Mouse (Mus musculus): Measurements from ENCODE around the gene Aoc3. TPM values are rescaled to one million over a fixed set of nuclear protein-coding genes. Genes with fewer than 3 reads are reported as not detected.

Gene Aoc3
- polyA plus RNA-seq (2012; rRNA removed; ENCODE audit: low replicate concordance) = 254 and 817 TPM in 2 replicates

DNA sequence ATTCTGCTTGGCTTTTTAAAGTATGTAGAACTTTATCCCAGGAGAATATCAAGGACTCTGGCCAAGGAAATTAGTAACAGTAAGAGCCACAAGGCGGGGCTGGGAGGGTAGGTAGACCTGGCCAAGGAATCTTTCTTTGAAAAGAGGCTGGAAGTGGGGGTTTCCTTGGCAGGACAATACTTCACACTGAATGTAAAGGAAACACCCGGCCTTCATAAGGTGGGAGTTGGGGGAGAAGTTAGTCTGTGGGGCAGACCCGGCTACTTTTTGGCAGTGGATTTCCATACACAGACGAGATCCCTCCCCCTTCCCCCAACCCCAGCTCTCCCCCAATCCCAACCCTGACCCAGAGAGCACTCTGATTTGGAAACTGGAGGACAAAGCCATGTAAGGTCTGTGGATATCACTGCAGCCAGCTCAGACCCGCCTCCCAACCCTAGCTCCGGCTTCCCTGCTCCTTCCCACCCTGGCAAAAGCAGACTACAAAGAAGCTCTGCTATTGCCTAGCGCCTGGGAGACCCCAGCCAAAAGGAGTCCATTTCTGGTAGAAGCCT is at the start of gene Aoc3:
TSS of gene Aoc3 (plus strand) at position 235 of the 554 bp plus-strand sequence.

GRCm38 (mm10) chr11:101302004-101302798 is 28.2 kb upstream of the Aoc3 start, which contains the start of gene Becn1:
Gene Becn1, minus strand, starts transcription at chr11:101302286.

GRCm38 (mm10) chr11:101315665-101316500 is 14.5 kb upstream of the Aoc3 start, which contains the start of gene Psme3:
Gene Psme3, plus strand, starts transcription at chr11:101316213.

DNA sequence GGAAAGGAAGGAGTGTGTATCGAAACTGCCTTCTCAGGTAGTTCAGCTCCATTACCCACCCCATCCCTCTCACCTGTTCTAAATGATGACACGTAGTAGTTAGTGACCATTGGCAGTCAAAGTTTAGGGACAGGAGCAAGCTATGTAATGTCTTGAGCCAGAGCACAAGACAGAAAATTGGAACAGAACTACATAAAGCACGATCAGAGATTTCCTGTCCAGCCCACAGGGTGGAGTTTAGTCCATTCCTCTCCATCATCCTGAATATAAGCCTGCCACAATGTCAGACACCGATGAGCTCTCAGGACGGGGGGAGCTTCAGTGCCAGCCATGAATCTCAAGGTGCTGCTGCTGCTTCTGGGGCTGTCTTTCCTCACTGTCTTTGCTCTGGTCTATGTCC is 5.6 kb upstream of the Aoc3 start, which contains the start of gene Aoc2:
TSS of gene Aoc2 (plus strand) at position 301 of the 400 bp plus-strand sequence.

DNA sequence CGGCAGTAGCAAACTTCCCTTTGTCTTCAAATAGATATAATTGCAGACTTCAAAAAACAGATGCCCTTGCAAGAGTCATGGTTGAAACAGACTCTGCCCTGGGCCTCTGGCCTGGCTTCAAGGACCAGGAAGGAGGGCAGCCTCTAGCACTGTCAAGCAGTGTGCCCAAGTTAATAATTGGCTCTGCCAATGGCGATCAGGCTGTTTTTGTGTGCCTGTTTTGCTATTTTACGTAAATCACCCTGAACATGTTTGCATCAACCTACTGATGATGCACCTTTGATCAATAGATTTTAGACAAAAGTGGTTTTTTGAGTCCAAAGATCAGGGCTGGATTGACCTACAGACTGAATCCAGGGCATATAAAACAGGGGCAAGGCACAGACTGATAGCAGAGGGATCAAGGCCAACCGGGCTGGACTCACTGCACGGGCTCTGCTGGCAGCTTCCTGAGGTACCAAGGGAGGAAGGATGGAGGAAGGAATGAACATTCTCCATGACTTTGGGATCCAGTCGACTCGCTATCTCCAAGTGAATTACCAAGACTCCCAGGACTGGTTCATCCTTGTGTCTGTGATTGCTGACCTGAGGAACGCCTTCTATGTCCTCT is 37.0 kb downstream of the Aoc3 start, which contains the start of gene G6pc:
TSS of gene G6pc (plus strand) at position 236 of the 610 bp plus-strand sequence.

Other genes with a start within 250 kb of the Aoc3 start
- gene Coasy, start 248.0 kb upstream of the Aoc3 start, polyA plus RNA-seq (2012; rRNA removed; ENCODE audit: low replicate concordance) = 96.2 and 105 TPM in 2 replicates
- gene Mlx, start 243.3 kb upstream of the Aoc3 start, polyA plus RNA-seq (2012; rRNA removed; ENCODE audit: low replicate concordance) = 59.2 and 60.4 TPM in 2 replicates
- 0.95 and 3.9 TPM in 2 replicates for gene Psmc3ip, start 235.2 kb upstream of the Aoc3 start, polyA plus RNA-seq (2012; rRNA removed; ENCODE audit: low replicate concordance)
- 76.7 and 88.6 TPM in 2 replicates for gene Retreg3, start 210.7 kb upstream of the Aoc3 start, polyA plus RNA-seq (2012; rRNA removed; ENCODE audit: low replicate concordance)
- gene Tubg1, start 210.7 kb upstream of the Aoc3 start, polyA plus RNA-seq (2012; rRNA removed; ENCODE audit: low replicate concordance) = 13.8 and 32.5 TPM in 2 replicates
- 1.4 and 5.3 TPM in 2 replicates for gene Tubg2, start 174.7 kb upstream of the Aoc3 start, polyA plus RNA-seq (2012; rRNA removed; ENCODE audit: low replicate concordance)
- gene Cntnap1, start 160.1 kb upstream of the Aoc3 start, polyA plus RNA-seq (2012; rRNA removed; ENCODE audit: low replicate concordance) = 8.3 and 16.6 TPM in 2 replicates
- 30.1 and 55.2 TPM in 2 replicates for gene Plekhh3, start 159.3 kb upstream of the Aoc3 start, polyA plus RNA-seq (2012; rRNA removed; ENCODE audit: low replicate concordance)
- 0.60 and 0.93 TPM in 2 replicates for gene Ccr10, start 155.2 kb upstream of the Aoc3 start, polyA plus RNA-seq (2012; rRNA removed; ENCODE audit: low replicate concordance)
- 44.1 and 55.6 TPM in 2 replicates for gene Ezh1, start 104.1 kb upstream of the Aoc3 start, polyA plus RNA-seq (2012; rRNA removed; ENCODE audit: low replicate concordance)
- 237 and 432 TPM in 2 replicates for gene Ramp2, start 84.6 kb upstream of the Aoc3 start, polyA plus RNA-seq (2012; rRNA removed; ENCODE audit: low replicate concordance)
- gene Vps25, start 76.9 kb upstream of the Aoc3 start, polyA plus RNA-seq (2012; rRNA removed; ENCODE audit: low replicate concordance) = 110 and 112 TPM in 2 replicates
- gene Wnk4, start 70.0 kb upstream of the Aoc3 start, polyA plus RNA-seq (2012; rRNA removed; ENCODE audit: low replicate concordance) = 1.4 and 19.8 TPM in 2 replicates
- 0.07 and 0.19 TPM in 2 replicates for gene Cntd1, start 51.6 kb upstream of the Aoc3 start, polyA plus RNA-seq (2012; rRNA removed; ENCODE audit: low replicate concordance)
- 161 and 167 TPM in 2 replicates for gene Coa3, start 51.5 kb upstream of the Aoc3 start, polyA plus RNA-seq (2012; rRNA removed; ENCODE audit: low replicate concordance)
- 87.7 and 120 TPM in 2 replicates for gene Becn1, start 28.3 kb upstream of the Aoc3 start, polyA plus RNA-seq (2012; rRNA removed; ENCODE audit: low replicate concordance)
- 61.9 and 67.1 TPM in 2 replicates for gene Psme3, start 14.4 kb upstream of the Aoc3 start, polyA plus RNA-seq (2012; rRNA removed; ENCODE audit: low replicate concordance)
- gene Aoc2, start 5.5 kb upstream of the Aoc3 start, polyA plus RNA-seq (2012; rRNA removed; ENCODE audit: low replicate concordance) = 3.9 and 7.4 TPM in 2 replicates
- 0.08 and 0.09 TPM in 2 replicates for gene G6pc, start 37.0 kb downstream of the Aoc3 start, polyA plus RNA-seq (2012; rRNA removed; ENCODE audit: low replicate concordance)
- 29.0 and 32.6 TPM in 2 replicates for gene Aarsd1, start 87.0 kb downstream of the Aoc3 start, polyA plus RNA-seq (2012; rRNA removed; ENCODE audit: low replicate concordance)
- 0.48 and 0.52 TPM in 2 replicates for gene Gm27029, start 94.2 kb downstream of the Aoc3 start, polyA plus RNA-seq (2012; rRNA removed; ENCODE audit: low replicate concordance)
- 15.6 and 20.5 TPM in 2 replicates for gene Rundc1, start 94.5 kb downstream of the Aoc3 start, polyA plus RNA-seq (2012; rRNA removed; ENCODE audit: low replicate concordance)
- gene Ptges3l, start 94.7 kb downstream of the Aoc3 start, polyA plus RNA-seq (2012; rRNA removed; ENCODE audit: low replicate concordance) = 9.3 and 9.4 TPM in 2 replicates
- 318 and 472 TPM in 2 replicates for gene Rpl27, start 111.7 kb downstream of the Aoc3 start, polyA plus RNA-seq (2012; rRNA removed; ENCODE audit: low replicate concordance)
- 66.3 and 93.8 TPM in 2 replicates for gene Ifi35, start 117.8 kb downstream of the Aoc3 start, polyA plus RNA-seq (2012; rRNA removed; ENCODE audit: low replicate concordance)
- gene Rnd2, start 134.4 kb downstream of the Aoc3 start, polyA plus RNA-seq (2012; rRNA removed; ENCODE audit: low replicate concordance) = 16.1 and 16.8 TPM in 2 replicates
- 140 and 206 TPM in 2 replicates for gene Vat1, start 135.6 kb downstream of the Aoc3 start, polyA plus RNA-seq (2012; rRNA removed; ENCODE audit: low replicate concordance)
- 0.29 and 2.6 TPM in 2 replicates for gene Brca1, start 221.3 kb downstream of the Aoc3 start, polyA plus RNA-seq (2012; rRNA removed; ENCODE audit: low replicate concordance)
- 110 and 123 TPM in 2 replicates for gene Nbr1, start 221.5 kb downstream of the Aoc3 start, polyA plus RNA-seq (2012; rRNA removed; ENCODE audit: low replicate concordance)

All from subcutaneous adipose tissue, adult 2 months (tissue).